Comparison of ENCODE assay signal across 19 mouse cellular contexts in the genomic region with DNA sequence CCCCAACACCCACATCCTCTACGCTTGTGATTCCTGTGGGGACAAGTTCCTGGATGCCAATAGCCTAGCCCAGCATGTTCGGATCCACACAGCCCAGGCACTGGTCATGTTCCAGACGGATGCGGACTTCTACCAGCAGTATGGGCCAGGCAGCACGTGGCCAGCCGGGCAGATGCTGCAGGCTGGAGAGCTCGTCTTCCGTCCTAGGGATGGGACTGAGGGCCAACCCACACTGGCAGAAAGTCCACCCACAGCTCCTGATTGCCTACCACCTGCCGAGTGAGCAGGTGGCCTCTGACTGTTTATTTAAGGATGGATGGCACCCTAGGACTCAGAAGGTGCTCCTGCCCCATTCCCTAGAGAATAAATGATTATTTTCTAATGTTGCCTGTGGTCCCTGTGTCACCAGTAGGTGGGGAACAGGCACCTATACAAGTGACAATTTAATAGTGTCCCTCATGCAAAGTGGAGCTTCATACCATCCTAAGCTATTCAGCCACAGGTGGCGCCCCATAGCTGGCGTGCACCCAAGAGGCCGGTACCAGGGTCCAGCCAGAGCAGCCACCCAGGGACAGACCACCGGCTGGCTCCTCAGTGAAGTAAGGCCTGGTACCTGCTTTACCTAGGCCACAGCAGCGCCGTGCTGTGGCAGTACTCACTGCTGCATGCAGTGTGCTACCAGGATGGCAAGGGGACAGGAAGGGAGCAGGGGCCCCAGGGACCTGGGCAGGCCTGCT. TPM values are rescaled to one million over a fixed set of nuclear protein-coding genes. Genes with fewer than 3 reads are reported as not detected.
A peak's percentile ranks its signal among the peaks of the same experiment; 100 is the strongest.
DNase-seq lines count a peak whose midpoint lies in the region; TF ChIP-seq lines count a peak whose summit lies in the region.
"Had no signal": no experiment of that assay in that cellular context is flagged by ENCODE, and none has a peak within 500 bp of the region (broad histone marks: within the 10 kb centered on the region; RNA-seq: fewer than 3 reads in every experiment).

No protein-coding gene starts in this region.

- no peak for TF ChIP-seq EP300 in heart, adult 2 months (IDR thresholded peaks at IDR 0.05; ENCODE audit: insufficient read depth, low read depth, low read length)
- TF ChIP-seq EP300 in CH12.LX (IDR thresholded peaks at IDR 0.05; ENCODE audit: low read length): no peak

- H3K4me3 ChIP-seq in heart, adult 2 months: no peak overlapping the region
- H3K4me3 ChIP-seq in left cerebral cortex, adult 2 months: no peak overlapping the region
- H3K4me3 ChIP-seq in CH12.LX (replicated peaks in 1 of 3; ENCODE audit: low read depth in 2 of 3, low read length in 2 of 3, poor library complexity in 1 of 3): no peak overlapping the region
- H3K4me3 ChIP-seq in embryonic fibroblast, embryonic 13.5 days (ENCODE audit: insufficient read depth, low read length): no peak overlapping the region
- H3K4me3 ChIP-seq: midbrain, embryonic 12.5 days had no signal

- peaks cover 9% of the 10 kb centered on the region for H3K9me3 ChIP-seq in CH12.LX (replicated peaks; ENCODE audit: low read length)
- H3K9me3 ChIP-seq: midbrain, embryonic 12.5 days had no signal

- H3K9ac ChIP-seq in heart, adult 2 months (ENCODE audit: low read depth, low read length): no peak overlapping the region
- H3K9ac ChIP-seq in CH12.LX (ENCODE audit: insufficient read depth, low read depth): no peak overlapping the region
- H3K9ac ChIP-seq: hindbrain, embryonic 14.5 days; midbrain, embryonic 12.5 days had no signal

- no peak for DNase-seq in heart, adult 2 months
- DNase-seq in heart, postnatal 10 days: no peak
- DNase-seq in left cerebral cortex, postnatal 4 days: peak; percentile 26
- DNase-seq in left cerebral cortex, adult 2 months (ENCODE audit: extremely low spot score in 1 of 2, low spot score in 2 of 2): no peak
- no peak for DNase-seq in CH12.LX (ENCODE audit: extremely low read depth)
- DNase-seq in urinary bladder, postnatal 25 days (ENCODE audit: low spot score): no peak
- DNase-seq: adrenal gland, postnatal 10 days; cerebellum, adult 9-11 months; gastrocnemius, postnatal 36 days; kidney, adult 8-10 months; right cerebral cortex, postnatal 14 days had no signal

- TF ChIP-seq CTCF in heart, adult 2 months (IDR thresholded peaks at IDR 0.05): peak; percentile 34
- no peak; the same call in 1 of the 2 replicates for TF ChIP-seq CTCF in left cerebral cortex, adult 2 months (IDR thresholded peaks at IDR 0.05)
- TF ChIP-seq CTCF in CH12.LX (conservative IDR thresholded peaks at IDR 0.05 in 1 of 2, IDR thresholded peaks at IDR 0.05 in 1 of 2; ENCODE audit: low read depth in 2 of 2, low read length in 2 of 2): no peak; a peak in 1 of 4 replicates
- peak; percentile 29; the same call in 1 of the 2 replicates for TF ChIP-seq CTCF in embryonic fibroblast, embryonic 13.5 days (IDR thresholded peaks at IDR 0.05; ENCODE audit: borderline replicate concordance, insufficient read depth, low read length)

- WGBS in heart, adult 2 months: 84% methylated on average over 15 of the region's 15 CpGs

- dilution Hi-C loops in CH12.LX (cut with MboI; ENCODE audit: extremely low pct_ligation_motif_present, extremely low pct_unique_long_range_greater_than_20kb, low sequenced_read_pairs): no loop called here

- no peaks in the 10 kb centered on the region for H3K27me3 ChIP-seq in heart, adult 2 months (ENCODE audit: control insufficient read depth, insufficient read depth, low read length)
- H3K27me3 ChIP-seq in CH12.LX (replicated peaks): no peaks in the 10 kb centered on the region
- H3K27me3 ChIP-seq: midbrain, embryonic 12.5 days had no signal

- no peak; the same call in 1 of the 2 replicates for TF ChIP-seq RAD21 in CH12.LX (IDR thresholded peaks at IDR 0.05; ENCODE audit: low read depth, low read length)

- no peaks in the 10 kb centered on the region for H3K4me1 ChIP-seq in heart, adult 2 months (ENCODE audit: control insufficient read depth, insufficient read depth, low read length)
- no peaks in the 10 kb centered on the region for H3K4me1 ChIP-seq in CH12.LX (ENCODE audit: control insufficient read depth in 1 of 2, insufficient read depth in 2 of 2)
- H3K4me1 ChIP-seq in embryonic fibroblast, embryonic 13.5 days (ENCODE audit: control insufficient read depth, insufficient read depth, low read length): no peaks in the 10 kb centered on the region
- H3K4me1 ChIP-seq: midbrain, embryonic 12.5 days had no signal

- H3K27ac ChIP-seq in heart, adult 2 months: no peak overlapping the region
- no peak overlapping the region for H3K27ac ChIP-seq in left cerebral cortex, adult 2 months
- no peak overlapping the region for H3K27ac ChIP-seq in CH12.LX (ENCODE audit: insufficient read depth, low read depth)
- H3K27ac ChIP-seq in embryonic fibroblast, embryonic 13.5 days (ENCODE audit: insufficient read depth, low read length): no peak overlapping the region
- H3K27ac ChIP-seq: hindbrain, embryonic 14.5 days; midbrain, embryonic 12.5 days had no signal

- H3K4me2 ChIP-seq in CH12.LX (ENCODE audit: insufficient read depth, low read depth, poor library complexity, severe bottlenecking): no peak overlapping the region
- H3K4me2 ChIP-seq: hindbrain, embryonic 14.5 days; liver, embryonic 11.5 days; midbrain, embryonic 12.5 days had no signal

- in situ Hi-C loops in CH12.LX (cut with MboI; ENCODE audit: low pct_ligation_motif_present, low pct_unique_long_range_greater_than_20kb, low sequenced_read_pairs): no loop called here

- TF ChIP-seq POLR2A in heart, adult 2 months (IDR thresholded peaks at IDR 0.05; ENCODE audit: insufficient read depth, low read depth, low read length): no peak
- TF ChIP-seq POLR2A in CH12.LX (IDR thresholded peaks at IDR 0.05; ENCODE audit: low read depth, low read length): no peak
- no peak for TF ChIP-seq POLR2A in embryonic fibroblast, embryonic 13.5 days (IDR thresholded peaks at IDR 0.05; ENCODE audit: low read depth, low read length)

- H3K36me3 ChIP-seq in heart, adult 2 months (ENCODE audit: control insufficient read depth, insufficient read depth, low read length): no peaks in the 10 kb centered on the region
- H3K36me3 ChIP-seq in CH12.LX (replicated peaks in 1 of 2; ENCODE audit: control insufficient read depth in 1 of 2, insufficient read depth in 1 of 2, low read length in 1 of 2): peaks cover 91 to 97% of the 10 kb centered on the region in 2 experiments

- intact Hi-C loops in heart, adult 2 months (cut with DNase I): no loop called here
- intact Hi-C loops in heart, postnatal 10 days (cut with DNase I): no loop called here
- intact Hi-C loops in left cerebral cortex, postnatal 4 days (cut with DNase I): no loop called here
- intact Hi-C loops in left cerebral cortex, adult 2 months (cut with DNase I): no loop called here

- no peaks in the 10 kb centered on the region; the same call in 1 of the 2 replicates for H3K79me2 ChIP-seq in heart, adult 2 months (replicated peaks; ENCODE audit: control insufficient read depth, insufficient read depth, low read length)
- no peaks in the 10 kb centered on the region for H3K79me2 ChIP-seq in CH12.LX (replicated peaks; ENCODE audit: control insufficient read depth, extremely low read depth, insufficient read depth, poor library complexity, severe bottlenecking)

TF ChIP-seq in CH12.LX, 34 proteins besides CTCF, POLR2A, EP300 and RAD21 (continues in another document):
- no peak for TF ChIP-seq MAFK (IDR thresholded peaks at IDR 0.05; ENCODE audit: insufficient replicate concordance, low read length)
- TF ChIP-seq HCFC1 (IDR thresholded peaks at IDR 0.05; ENCODE audit: low read depth, low read length): no peak
- TF ChIP-seq GABPA (IDR thresholded peaks at IDR 0.05; ENCODE audit: insufficient replicate concordance, low read depth, low read length): no peak
- TF ChIP-seq POLR2AphosphoS2 (IDR thresholded peaks at IDR 0.05; ENCODE audit: low read depth, low read length): peak; percentile 45; the same call in 1 of the 2 replicates
- no peak for TF ChIP-seq MXI1 (IDR thresholded peaks at IDR 0.05; ENCODE audit: low read depth, low read length)

RNA-seq across cellular contexts. Expression of gene Zbtb17, which starts 22.6 kb away (rescaled TPM):
- total RNA-seq in heart, adult 2 months (2021): 10 to 100 TPM; 22.9 to 26.4 TPM
- 23.3 and 29.9 TPM in 2 replicates for polyA plus RNA-seq in heart, adult 2 months (2012; rRNA removed)
- 10 to 100 TPM; 18.0 to 21.9 TPM for total RNA-seq in heart, postnatal 10 days (2021)
- total RNA-seq in left cerebral cortex, postnatal 4 days (2021): 10 to 100 TPM; 32.7 to 35.3 TPM
- total RNA-seq in left cerebral cortex, adult 2 months (2021): 10 to 100 TPM; 45.3 to 46.4 TPM
- total RNA-seq in CH12.LX (2012; rRNA removed) (45.3 and 47.6 TPM in 2 replicates), CH12.LX (2014; rRNA removed) (20.4 and 21.4 TPM in 2 replicates)
- 49.7 and 51.2 TPM in 2 replicates for polyA plus RNA-seq in CH12.LX (2012; ENCODE audit: insufficient read length, low read depth)
- polyA plus RNA-seq in embryonic fibroblast, embryonic 13.5 days (2011; ENCODE audit: insufficient read length, low read depth, missing spikeins): 14.4 and 15.1 TPM in 2 replicates

RNA-seq across cellular contexts. Expression of gene Srarp, which starts 31.1 kb away (rescaled TPM):
- total RNA-seq in heart, adult 2 months (2021): 1 to 10 TPM; 1.6 to 2.2 TPM
- polyA plus RNA-seq in heart, adult 2 months (2012; rRNA removed): 0.94 and 2.4 TPM in 2 replicates
- not detected for total RNA-seq in heart, postnatal 10 days (2021)
- 1 to 10 TPM; 1.5 to 1.8 TPM for total RNA-seq in left cerebral cortex, postnatal 4 days (2021)
- total RNA-seq in left cerebral cortex, adult 2 months (2021): 1 to 10 TPM; 3.8 to 4.2 TPM
- total RNA-seq in CH12.LX (2012; rRNA removed): not detected in 2 replicates
- total RNA-seq in CH12.LX (2014; rRNA removed): not detected in 2 replicates
- not detected in 2 replicates for polyA plus RNA-seq in CH12.LX (2012; ENCODE audit: insufficient read length, low read depth)
- polyA plus RNA-seq in embryonic fibroblast, embryonic 13.5 days (2011; ENCODE audit: insufficient read length, low read depth, missing spikeins): not detected in 2 replicates
- total RNA-seq: adrenal gland, postnatal 10 days; MEL had no signal
- polyA plus RNA-seq: embryonic facial prominence, embryonic 11.5 days; heart, embryonic 14.5 days; liver, embryonic 11.5 days had no signal

RNA-seq across cellular contexts. Expression of gene Hspb7, which starts 46.4 kb away (rescaled TPM):
- total RNA-seq in heart, adult 2 months (2021): 1,000 to 10,000 TPM; 1,066 to 1,498 TPM
- 973 and 1,028 TPM in 2 replicates for polyA plus RNA-seq in heart, adult 2 months (2012; rRNA removed)
- total RNA-seq in heart, postnatal 10 days (2021): 1,000 to 10,000 TPM; 1,029 to 1,075 TPM
- not detected for total RNA-seq in left cerebral cortex, postnatal 4 days (2021)
- under 1 TPM; 0.40 to 0.57 TPM for total RNA-seq in left cerebral cortex, adult 2 months (2021)
- total RNA-seq in CH12.LX (2012; rRNA removed) (0.04 TPM in 1 of 2 replicates, not detected in the other), CH12.LX (2014; rRNA removed) (not detected in 2 replicates)
- not detected in 2 replicates for polyA plus RNA-seq in CH12.LX (2012; ENCODE audit: insufficient read length, low read depth)
- 1.2 and 1.9 TPM in 2 replicates for polyA plus RNA-seq in embryonic fibroblast, embryonic 13.5 days (2011; ENCODE audit: insufficient read length, low read depth, missing spikeins)
- total RNA-seq: layer of hippocampus, adult 18-20 months; MEL had no signal

RNA-seq across cellular contexts. Expression of gene Clcnkb, which starts 51.2 kb away (rescaled TPM):
- under 1 TPM; 0.43 to 0.57 TPM for total RNA-seq in heart, adult 2 months (2021)
- polyA plus RNA-seq in heart, adult 2 months (2012; rRNA removed): 2.1 and 4.6 TPM in 2 replicates
- total RNA-seq in heart, postnatal 10 days (2021): 1 to 10 TPM in 1 of 2 experiments, under 1 TPM in 1; 0.91 to 1.2 TPM
- total RNA-seq in left cerebral cortex, postnatal 4 days (2021): not detected
- total RNA-seq in left cerebral cortex, adult 2 months (2021): not detected
- total RNA-seq in CH12.LX (2012; rRNA removed) (0.51 and 1.1 TPM in 2 replicates), CH12.LX (2014; rRNA removed) (0.08 TPM in 2 replicates)
- 0.24 and 0.42 TPM in 2 replicates for polyA plus RNA-seq in CH12.LX (2012; ENCODE audit: insufficient read length, low read depth)
- not detected in 2 replicates for polyA plus RNA-seq in embryonic fibroblast, embryonic 13.5 days (2011; ENCODE audit: insufficient read length, low read depth, missing spikeins)
- total RNA-seq: adrenal gland, postnatal 10 days; layer of hippocampus, adult 18-20 months; MEL had no signal
- polyA plus RNA-seq: embryonic facial prominence, embryonic 11.5 days; hindbrain, embryonic 14.5 days; liver, embryonic 11.5 days; midbrain, embryonic 12.5 days had no signal

Comparison
In these comparisons a context has a peak if more than half of its experiments do, and no peak if none do; other contexts are left out.
1. CTCF ChIP-seq: peak in heart, adult 2 months (single experiment) and embryonic fibroblast, embryonic 13.5 days (single experiment); none in left cerebral cortex, adult 2 months (single experiment) and CH12.LX (0 of 2).
2. RNA of gene Hspb7, which starts 46.4 kb away (total RNA-seq): 1,066 to 1,498 TPM in heart, adult 2 months and 1,029 to 1,075 TPM in heart, postnatal 10 days; 0.40 to 0.57 TPM in left cerebral cortex, adult 2 months, 0.04 TPM in CH12.LX and not detected in left cerebral cortex, postnatal 4 days; every median in the first group is over 100 times any median in the second.